Mouse (Mus musculus) kidney, adult 10 weeks (tissue): ENCODE data around the gene Smarca2. TPM values are rescaled to one million over a fixed set of nuclear protein-coding genes. Genes with fewer than 3 reads are reported as not detected.

Source experiments
- polyA plus RNA-seq: library from polyadenylated mRNA; stranded (reverse); fragments of 350-450 nt; fragmentation: Illumina TruSeq; extraction: RNeasy Lipid Tissue Mini Kit (QIAGEN cat#74804); gene quantifications from one replicate; pipeline ENCODE4 v1.2.3, GENCODE M21; 2014; ENCODE audit warnings: low read depth, low replicate concordance

Smarca2 gene
- 265 TPM for polyA plus RNA-seq

DNA sequence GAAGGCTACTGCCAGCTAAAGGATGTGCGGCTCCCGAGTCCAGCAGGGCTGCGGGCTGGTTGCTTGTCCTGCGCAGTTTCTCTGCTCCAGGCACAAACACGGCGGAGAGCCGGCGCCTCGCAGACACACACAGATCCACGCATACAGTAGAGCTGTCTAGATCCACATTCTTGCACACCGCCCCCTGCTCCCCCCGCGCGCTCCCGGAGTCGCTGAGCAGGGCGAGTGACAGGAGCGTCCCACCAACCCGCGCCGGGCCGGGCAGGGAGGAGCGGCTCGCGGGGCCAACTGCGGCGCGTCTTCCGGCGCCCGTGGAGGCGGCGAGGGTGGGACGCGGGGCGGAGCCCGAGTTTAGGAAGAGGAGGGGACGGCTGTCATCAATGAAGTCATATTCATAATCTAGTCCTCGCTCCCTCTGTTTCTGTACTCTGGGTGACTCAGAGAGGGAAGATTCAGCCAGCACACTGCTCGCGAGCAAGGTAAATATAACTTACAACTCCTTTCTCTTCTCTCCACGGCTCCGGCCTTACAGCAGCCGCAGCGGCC, at the start of gene Smarca2:
TSS of gene Smarca2 (plus strand) at position 296 of the 546 bp plus-strand sequence.

